Mouse (Mus musculus) kidney, postnatal 10 days (tissue): Measurements from ENCODE around the gene Serpina1f.

Source experiments
- DNase-seq: peaks from one replicate; pipeline ENCODE4 v3.0.0; 2021; ENCODE audit warnings: mixed read lengths

Serpina1f gene

DNA sequence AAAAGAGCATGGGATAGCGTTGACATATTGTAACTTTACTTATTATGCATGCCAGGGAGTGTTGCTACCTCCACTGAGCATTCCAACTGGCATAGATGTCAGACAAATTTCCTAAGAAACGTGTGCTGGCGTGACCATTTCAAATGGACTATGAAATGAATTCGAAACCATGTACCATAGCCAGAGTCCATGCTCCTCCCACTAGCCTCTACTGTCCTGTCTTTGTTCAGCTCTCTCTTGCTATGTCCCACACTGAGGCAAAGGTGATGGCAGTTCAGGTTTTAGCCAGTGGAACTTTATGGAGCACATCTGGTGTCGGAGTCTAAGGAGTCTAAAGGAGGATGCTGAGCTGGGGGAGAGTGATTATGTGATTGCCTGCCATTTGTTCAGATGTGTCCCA, 35.3 kb downstream of the Serpina1f start:
- no peak for DNase-seq

DNA sequence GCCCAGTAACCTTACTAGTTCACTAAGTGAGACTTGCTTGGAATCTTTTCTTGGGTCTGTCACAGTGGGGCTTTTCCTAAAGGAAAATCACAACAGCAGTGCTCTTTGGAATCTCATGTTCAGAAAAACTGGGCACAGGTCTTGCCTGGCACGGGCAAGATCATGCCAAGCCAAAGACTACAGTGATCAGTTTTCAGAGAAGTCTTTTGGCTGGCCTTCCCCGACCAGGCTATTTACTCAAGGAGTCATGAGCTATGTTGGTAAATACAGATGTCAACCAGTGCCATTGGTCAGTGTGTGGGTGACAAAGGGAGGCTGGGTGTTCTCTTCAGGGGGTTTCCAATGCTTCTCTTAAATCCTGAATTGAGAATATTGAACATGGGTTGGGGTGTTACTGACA, 36.2 kb downstream of the Serpina1f start:
- DNase-seq: no peak

DNA sequence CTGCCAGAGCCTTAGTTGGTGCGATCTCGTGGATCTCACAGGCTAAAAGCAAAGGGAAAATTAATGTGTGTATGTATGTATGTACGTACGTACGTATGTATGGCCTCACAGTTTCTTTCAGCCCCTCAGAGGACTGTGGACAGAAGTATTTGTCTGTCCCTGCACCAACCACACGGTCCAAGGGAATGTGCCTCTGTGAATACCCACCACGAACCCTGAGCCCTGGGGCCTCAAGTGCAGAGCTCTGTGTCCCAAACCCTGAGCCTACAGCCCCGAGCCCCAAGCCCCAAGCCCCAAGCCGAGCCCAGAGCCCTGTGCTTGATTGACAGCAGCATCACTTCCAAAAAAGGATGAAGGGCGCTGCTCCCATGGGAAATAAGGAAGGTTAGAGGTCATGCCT, 37.3 kb downstream of the Serpina1f start:
- DNase-seq: no peak

DNA sequence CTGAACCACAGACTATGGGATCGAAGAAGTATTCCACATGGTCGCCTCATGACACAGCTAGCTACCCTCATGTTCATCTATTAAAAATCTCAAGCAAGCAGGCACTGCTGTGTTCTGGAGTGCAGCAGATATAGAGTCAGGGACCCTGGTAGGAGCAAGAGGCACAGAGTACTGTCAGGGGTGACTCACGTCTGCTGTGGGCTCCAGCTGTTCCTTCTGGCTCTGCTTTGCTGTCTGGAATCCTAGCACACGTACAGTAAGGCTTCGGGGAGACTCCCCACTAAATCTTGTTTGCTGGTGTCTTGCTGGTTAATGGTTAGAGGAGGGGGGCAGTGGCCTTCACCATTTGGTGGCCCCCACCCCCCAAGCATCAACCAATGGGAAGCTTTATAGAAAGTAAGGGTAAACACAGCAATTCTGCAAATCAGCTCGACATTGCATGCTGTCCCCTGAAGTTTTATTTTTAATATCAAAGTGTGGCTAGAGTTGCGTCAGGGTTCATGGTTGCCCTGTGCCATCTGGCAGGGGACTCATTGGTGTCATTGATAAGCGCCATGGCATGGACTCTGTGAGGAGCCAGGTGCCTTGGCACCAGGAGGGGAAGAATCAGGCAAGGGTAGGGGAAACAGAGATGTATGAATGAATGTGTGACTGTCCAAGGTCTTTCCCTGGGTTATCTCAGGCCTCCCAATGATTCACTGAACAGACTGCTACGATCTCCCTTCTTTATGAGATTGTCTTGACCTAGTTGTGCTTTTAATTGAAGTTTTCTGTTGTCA, 38.3 kb downstream of the Serpina1f start, which contains the start of gene Serpina6:
Serpina6 (minus strand) TSS at position 365 of the 779 bp plus-strand sequence.
- DNase-seq: no peak

DNA sequence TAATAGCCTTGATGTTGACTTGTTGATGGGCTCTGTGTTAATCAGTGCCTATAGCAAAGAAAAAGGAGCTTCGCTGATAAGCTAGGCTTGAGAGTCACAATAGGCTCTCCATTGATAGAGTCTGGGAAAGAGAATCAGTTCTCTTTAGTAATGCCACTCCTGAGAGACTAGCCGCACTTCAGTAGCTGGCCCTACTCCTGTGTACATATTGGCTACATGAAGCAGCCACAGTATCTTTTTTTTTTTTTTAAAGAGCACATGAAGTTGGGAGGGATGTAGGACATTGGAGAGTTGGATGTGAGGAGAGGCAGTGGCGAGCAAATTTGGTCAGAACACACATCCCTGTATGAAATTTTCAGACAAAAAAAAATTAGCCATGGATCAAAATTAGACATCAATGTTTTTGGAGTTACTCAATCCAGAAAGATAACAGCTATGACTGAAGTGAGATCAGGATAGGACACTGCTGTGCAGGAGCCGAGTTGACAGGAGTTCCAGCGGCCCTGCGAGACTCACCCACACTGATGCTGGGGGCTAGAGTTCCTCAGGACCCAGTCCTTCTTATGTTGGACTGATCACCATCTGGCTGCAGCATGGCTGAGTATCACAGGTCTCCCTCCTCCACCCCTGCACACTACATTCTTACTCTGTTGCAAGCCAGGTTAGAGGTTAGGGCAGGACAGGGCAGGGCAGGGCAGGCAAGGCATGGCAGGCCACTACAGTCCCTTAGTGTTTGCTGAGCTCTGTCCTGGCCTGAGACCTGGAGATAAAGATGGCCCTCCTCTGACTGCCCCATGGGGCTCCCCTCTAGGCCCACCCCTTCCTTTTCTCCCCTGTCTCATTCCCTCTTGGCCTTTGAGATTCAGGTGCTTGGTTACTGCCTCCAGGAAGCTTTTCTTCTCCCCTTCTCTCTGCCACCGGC, 39.9 kb downstream of the Serpina1f start:
- DNase-seq: no peak

DNA sequence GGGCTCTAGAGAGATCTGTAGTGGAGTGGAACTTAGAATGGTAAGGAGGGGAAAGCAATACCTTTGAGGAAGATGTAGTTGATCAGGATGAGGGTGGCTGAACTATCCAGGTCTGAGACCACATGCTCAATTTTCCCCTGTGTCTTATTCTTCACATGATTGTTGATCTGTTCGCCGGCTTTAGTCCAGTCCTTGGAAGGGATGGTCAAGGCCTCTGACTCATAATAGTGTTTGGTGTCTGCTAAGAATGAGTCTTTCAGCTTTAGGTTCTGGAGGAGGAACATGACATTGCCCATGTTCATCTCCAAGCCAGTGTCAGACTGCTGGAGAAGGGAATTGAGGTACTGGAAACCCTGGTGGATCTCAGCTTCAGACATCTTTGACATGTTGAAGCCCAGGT, 41.5 kb downstream of the Serpina1f start:
- no peak for DNase-seq

DNA sequence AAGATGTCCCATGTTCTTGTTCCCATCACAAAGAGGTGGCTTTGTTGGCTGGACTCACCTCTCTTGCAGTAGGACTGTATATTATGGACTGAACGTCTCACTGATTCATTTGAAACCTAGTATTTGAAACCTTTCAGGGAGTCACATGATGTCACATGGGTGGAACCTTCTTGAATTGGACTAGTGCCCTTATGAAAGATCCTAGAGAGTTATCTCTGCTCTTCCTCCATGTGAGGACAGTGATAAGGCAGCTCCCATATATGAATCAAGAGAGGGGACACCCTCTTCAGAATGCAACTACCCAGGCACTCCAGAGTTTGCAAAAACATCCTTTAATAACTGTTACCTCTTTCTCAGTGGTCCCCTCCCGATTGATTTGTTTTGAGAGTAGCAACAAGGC, 49.0 kb downstream of the Serpina1f start:
- DNase-seq: no peak

DNA sequence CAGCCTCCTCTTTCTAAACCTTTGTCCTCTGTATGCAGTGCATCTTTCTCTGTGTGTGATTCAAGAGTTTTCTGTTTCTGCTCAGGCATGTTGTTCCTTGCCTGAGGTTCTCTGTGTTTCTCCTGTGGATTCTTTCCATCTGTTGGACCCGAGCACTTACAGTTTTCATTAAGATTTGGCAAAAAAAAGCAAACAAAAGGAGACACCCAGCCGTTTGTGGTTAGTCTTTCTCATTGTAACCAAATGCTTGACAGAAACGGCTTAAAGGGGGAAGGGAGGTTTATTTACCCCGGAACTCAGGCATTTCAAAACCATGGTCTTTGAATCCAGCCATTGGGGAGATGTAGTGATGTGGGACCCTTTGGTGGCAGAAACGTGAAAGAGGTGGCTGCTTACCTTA, 50.7 kb downstream of the Serpina1f start:
- DNase-seq: no peak

DNA sequence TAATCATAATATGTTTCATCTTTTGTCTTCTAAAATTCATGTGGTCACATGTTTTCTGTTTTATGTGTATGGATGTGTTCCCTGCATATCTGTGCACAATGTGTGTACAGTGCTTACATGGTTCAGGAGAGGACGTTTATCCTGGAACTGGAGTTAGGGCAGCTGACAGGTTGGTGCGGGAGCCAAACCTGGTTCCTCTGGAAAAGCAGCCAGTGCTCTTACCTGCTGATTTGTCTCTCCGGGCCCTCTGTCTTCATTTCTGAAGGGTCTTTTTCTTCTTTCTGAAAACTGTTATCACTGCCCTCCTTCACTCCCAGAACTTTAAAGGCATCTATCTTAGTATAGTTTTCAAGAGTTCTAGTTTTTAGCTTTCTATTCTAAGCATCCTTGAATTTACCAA, 51.5 kb downstream of the Serpina1f start:
- no peak for DNase-seq

DNA sequence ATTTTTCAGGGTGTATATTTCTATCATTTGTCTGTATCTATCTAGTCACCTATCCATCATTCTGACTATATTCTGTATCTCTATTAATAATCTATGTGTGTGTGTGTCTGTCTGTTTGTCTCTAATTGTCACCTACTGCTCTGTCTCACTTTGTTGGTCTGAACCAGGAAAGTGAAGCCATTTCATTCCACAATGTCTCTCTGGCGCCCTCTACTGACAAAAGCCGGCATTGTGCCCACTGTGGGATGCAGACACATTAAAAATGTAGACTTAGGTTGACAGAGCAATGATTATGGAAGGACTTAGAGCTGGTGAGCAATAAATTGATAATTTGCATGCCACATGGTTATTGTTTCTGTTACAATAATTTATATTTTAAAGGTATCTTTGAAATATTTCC, 52.0 kb downstream of the Serpina1f start:
- DNase-seq: peak; percentile 91
